Mouse (Mus musculus): ENCODE results near the gene Acot5.

- TF ChIP-seq CTCF (IDR thresholded peaks at IDR 0.05; ENCODE audit: extremely low read depth, insufficient read length, insufficient replicate concordance, low read depth, low read length) (peak; percentile 50; the same call in 1 of the 2 replicates), POLR2A (IDR thresholded peaks at IDR 0.05; ENCODE audit: low read depth, low read length) (no peak)
Observed at GRCm38 (mm10) chr12:84063228-84063627, 5.9 kb upstream of the Acot5 start.
